Mouse (Mus musculus) right cerebral cortex, postnatal 14 days (tissue): ENCODE data around the gene Olfr907.

ENCODE experiments used
- DNase-seq: peaks from one replicate; pipeline ENCODE4 v3.0.0; 2022

Gene Olfr907

DNA sequence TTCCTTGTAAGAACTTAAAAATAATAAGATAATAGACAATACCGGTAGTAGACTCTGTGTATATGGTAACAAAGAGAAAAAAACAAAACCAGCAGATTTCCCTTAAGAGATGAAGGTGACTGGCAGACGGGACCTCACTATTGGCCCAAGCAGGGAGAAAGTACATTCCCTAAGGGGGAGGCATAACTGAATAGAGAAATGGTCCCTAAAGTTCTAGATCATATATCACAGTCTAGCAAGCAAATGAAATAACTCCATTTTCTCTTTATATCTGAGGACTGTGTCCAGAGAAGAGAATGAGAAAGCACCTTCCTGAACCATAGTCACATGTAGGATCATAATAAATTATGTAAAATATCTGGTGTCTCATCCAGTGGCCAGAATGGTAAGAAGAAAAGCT lies at the start of gene Olfr907:
Olfr907 (plus strand) TSS at position 301 of the 400 bp plus-strand sequence.
- no peak for DNase-seq

DNA sequence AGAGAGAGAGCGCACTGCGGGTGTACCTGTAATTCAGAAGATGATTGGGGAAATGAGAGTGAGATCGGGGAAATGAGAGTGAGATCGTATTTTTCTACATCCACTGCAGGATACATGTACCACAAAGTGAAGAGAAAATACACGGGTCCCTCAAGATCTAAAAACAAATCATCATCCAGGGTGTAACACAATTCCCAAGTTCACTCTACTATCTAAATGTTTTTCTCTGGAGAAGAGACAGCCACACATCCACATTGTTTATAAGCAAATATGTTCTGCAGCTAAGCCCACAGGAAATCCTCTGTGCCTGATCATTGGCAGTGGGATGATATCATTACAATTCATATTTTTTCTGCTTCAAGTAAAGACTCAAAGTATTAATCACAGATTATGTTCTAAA lies 48.2 kb upstream of the Olfr907 start, which contains the start of gene Olfr902:
Olfr902 (plus strand) TSS at position 301 of the 400 bp plus-strand sequence.
- no peak for DNase-seq

DNA sequence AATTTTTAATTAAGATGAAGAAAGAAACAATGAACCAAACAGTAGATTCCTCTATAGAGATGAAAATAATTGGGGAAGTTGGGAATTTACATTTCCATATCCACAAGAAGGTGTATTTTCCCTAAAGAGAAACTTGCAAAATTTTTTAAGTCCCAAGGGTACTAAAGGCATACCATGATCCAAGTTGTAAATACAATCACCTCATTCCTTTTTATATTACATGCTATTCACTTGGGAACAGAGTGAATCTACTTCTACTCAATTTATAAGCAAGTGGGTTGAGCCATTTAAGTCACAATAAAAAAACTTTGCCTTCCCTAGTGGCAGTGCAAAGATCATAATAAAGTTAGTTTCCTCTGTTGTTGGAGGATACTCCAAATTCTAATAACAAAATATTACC lies 32.8 kb upstream of the Olfr907 start, which contains the start of gene Olfr904:
Olfr904 (plus strand) TSS at position 301 of the 400 bp plus-strand sequence.
- no peak for DNase-seq

DNA sequence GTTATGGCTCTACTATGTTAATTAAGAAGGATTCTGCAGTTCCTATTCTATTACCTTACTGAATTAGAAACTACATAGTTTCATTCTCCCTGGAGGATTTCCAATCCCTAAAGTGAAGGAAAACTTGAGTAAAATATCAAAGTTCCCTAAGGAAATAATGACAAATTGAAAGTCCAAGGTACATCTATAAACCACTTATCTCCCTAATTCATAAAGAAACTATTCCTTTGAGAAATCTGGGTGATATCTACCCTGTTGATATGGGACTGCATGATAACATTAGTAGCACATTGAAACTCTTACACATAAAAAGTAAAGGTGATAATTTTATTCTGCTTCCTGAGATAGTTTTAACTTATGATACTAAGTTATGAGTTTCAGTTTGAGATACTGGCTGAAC lies 24.8 kb upstream of the Olfr907 start, which contains the start of gene Olfr905:
Olfr905 (plus strand) TSS at position 301 of the 400 bp plus-strand sequence.
- DNase-seq, result no peak

DNA sequence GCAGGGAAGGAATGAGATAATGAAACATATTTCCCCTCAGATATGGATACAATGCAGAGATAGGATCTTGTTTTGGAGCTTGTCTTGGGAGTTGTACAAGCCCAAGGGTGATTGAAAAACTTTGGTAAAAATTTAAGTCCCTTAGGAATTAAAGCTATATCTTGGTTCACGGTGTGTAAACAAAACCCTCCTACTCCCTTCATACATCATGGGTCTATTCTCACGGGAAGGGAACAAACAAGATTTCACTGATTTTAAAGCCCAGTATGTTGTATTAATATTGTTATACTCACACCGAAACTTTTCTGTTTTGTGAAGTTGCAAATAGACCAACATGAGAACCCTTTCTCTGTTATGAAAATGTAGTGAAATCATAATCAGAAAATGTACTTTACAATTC lies 8.8 kb upstream of the Olfr907 start, which contains the start of gene Olfr906:
Olfr906 (plus strand) TSS at position 301 of the 400 bp plus-strand sequence.
- DNase-seq, result no peak

DNA sequence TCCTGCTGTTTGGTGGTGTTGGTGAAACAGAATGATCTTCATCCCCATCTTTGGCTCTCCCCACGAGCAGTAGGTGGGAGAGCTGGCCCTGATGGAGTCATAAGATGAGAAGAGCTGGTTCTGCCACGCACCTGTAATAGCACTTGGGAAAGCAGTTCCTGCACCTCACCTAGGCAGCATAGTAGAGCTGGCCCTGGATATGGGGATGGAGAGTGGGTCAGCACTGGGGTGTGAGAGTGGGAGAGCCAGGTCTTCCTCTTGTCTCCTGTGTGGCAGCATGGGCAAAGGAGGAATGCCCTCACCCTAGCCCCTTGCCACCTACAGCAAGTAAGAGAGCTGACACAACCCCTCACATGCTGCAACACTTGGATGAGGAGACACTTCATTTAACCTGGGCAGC lies 16.8 kb downstream of the Olfr907 start:
- no peak for DNase-seq

DNA sequence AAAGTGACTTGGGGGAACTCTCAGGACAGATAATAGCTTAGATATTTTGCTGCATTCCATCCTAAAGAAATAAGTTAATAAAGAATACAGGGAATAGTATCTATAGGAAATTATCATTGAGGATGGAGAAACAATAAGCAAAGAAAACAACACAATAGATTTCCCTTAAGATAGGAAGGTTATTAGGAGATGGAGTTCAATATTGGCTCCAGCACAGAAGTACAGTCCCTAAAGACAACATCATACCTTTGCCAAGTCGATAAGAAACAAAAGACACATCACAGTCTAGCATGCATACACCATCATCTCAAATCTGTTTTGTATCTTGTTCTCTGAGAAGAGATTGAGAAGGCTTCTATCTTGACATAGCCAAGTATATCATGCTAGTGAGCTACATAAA lies 25.7 kb downstream of the Olfr907 start, which contains the start of gene Olfr911-ps1:
Olfr911-ps1 (plus strand) TSS at position 301 of the 400 bp plus-strand sequence.
- DNase-seq, result no peak

DNA sequence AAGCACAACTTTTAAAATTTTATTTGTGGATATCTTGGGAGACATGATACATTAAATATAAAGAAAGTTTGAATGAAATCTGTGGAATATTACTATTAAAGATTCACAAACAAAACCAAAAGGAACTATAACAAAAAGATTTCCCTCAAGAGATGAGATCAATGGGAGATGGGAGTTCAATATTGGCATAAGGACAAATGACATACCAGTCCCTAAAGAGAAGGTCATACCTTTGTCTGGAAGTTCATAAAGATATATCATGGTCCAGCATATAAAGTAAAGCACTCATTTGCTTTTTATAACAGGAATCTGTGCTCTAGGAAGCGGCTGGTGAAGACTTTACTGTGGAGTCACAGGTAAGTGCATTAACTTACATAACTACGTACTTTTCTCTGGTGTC lies 41.9 kb downstream of the Olfr907 start, which contains the start of gene Olfr910:
Olfr910 (plus strand) TSS at position 301 of the 400 bp plus-strand sequence.
- no peak for DNase-seq
